Mouse (Mus musculus) fibroblast of lung, adult 2 months (primary cell): ENCODE results near the gene Asb9.
A peak's percentile ranks its signal among the peaks of the same experiment; 100 is the strongest.

Source experiments
- DNase-seq: peaks from one replicate; pipeline ENCODE4 v3.0.0-alpha.2; 2011; ENCODE audit warnings: low read depth

The Asb9 gene

GRCm38 (mm10) chrX:164505709-164506498, at the start of gene Asb9:
TSS of gene Asb9 (plus strand) at chrX:164506327.
- DNase-seq = no peak

GRCm38 (mm10) chrX:164459205-164459878, 46.8 kb upstream of the Asb9 start:
- no peak for DNase-seq

GRCm38 (mm10) chrX:164502258-164502657, 3.9 kb upstream of the Asb9 start:
- no peak for DNase-seq

- no peak for DNase-seq
Observed at GRCm38 (mm10) chrX:164507068-164507467, 941 bp downstream of the Asb9 start.

DNA sequence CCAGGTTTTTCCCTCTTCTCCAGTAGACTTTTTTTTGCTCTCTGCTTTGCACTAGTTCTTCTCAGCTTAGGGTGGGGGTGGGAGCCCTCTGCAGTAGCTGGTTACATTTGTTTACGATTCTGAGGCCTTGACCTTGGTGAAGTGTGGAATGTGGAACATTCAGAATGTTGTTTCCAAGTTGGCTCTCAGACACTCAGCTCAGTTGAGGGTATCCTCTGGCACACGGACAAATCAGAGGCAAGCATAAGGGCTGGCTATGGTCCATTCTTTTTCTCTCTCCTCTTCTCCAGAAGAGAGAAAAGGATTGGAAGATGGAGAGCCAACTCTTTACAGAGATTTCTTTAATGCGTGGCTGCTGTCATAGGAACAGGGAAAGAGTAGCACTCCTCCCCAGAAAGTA, 2.6 kb downstream of the Asb9 start:
- DNase-seq = no peak

GRCm38 (mm10) chrX:164522138-164522537, 16.0 kb downstream of the Asb9 start:
- DNase-seq = no peak

DNA sequence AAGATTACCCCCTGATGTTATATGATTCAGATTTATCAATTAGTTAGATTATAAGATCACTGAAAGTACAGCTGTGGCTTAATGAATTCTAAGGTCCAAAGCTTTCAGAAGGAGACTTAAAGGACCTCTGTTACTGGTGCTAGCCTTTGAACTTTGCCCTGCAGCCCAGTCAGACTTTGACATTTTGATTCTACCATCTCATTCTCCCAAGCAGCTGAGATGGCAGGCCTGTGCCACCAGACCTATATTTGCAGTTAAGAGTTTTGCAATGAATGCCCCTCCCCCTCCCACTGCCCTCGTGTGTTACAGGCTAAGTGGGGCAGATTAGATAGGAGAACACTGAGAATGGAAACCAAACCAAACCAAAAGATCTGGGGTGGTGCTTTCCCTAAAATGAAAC, 20.4 kb downstream of the Asb9 start:
- no peak for DNase-seq

- peak; percentile 0 for DNase-seq
Observed at GRCm38 (mm10) chrX:164541436-164542317, 35.5 kb downstream of the Asb9 start.

GRCm38 (mm10) chrX:164570195-164570594, 64.1 kb downstream of the Asb9 start:
- no peak for DNase-seq

DNA sequence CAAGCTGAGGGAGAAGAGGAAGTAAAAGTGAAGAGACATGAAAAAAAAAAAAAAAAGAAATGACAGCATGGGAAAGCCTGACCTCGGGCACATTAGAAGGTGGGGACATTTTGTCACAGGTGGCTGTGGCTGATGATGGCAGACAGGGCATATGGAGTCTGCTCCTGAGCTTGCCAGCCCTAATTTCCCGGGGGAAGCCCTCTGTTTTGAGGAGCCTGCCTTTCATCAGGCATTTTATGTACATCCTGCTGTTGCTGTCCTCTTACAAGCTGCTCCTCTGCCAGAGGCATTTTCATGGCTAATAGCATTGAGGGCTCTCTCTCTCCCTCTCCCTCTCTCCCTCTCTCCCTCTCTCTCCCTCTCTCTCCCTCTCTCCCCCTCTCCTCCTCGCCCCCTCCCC, 70.8 kb downstream of the Asb9 start:
- no peak for DNase-seq
